Mouse (Mus musculus) CH12.LX (cell line): ENCODE measurements around the gene Prps1l3.

Source experiments
- CHD2 ChIP-seq: IDR thresholded peaks from 2 replicates; pipeline ENCODE4 v1.6.1; 2011; ENCODE audit warnings: low read length, improper control_type of control experiment
- CTCF ChIP-seq, 2 experiments: IDR thresholded peaks in 1 of 2; conservative IDR thresholded peaks in 1 of 2; 2 replicates each; pipeline ENCODE4 v1.5.1; 2011 to 2012; ENCODE audit warnings: low read depth in 2 of 2, low read length in 2 of 2, improper control_type of control experiment in 1 of 2, inconsistent platforms in 1 of 2, mild to moderate bottlenecking in 1 of 2, moderate library complexity in 1 of 2
- EP300 ChIP-seq: IDR thresholded peaks from 2 replicates; pipeline ENCODE4 v1.6.1; 2011; ENCODE audit warnings: low read length, improper control_type of control experiment
- JUN ChIP-seq: IDR thresholded peaks from 2 replicates; pipeline ENCODE4 v1.6.1; 2011; ENCODE audit warnings: low read depth, mild to moderate bottlenecking, low read length, improper control_type of control experiment, moderate library complexity; ENCODE audit not compliant: insufficient read depth
- MAX ChIP-seq: IDR thresholded peaks from 2 replicates; pipeline ENCODE4 v1.6.1; 2011; ENCODE audit warnings: low read length, improper control_type of control experiment
- SIN3A ChIP-seq: IDR thresholded peaks from 2 replicates; pipeline ENCODE4 v1.6.1; 2012; ENCODE audit warnings: low read length, improper control_type of control experiment, inconsistent platforms
- TBP ChIP-seq: conservative IDR thresholded peaks from 2 replicates; pipeline ENCODE4 v1.6.1; 2011; ENCODE audit warnings: low read depth, low read length, improper control_type of control experiment
- USF2 ChIP-seq: conservative IDR thresholded peaks from 2 replicates; pipeline ENCODE4 v1.6.1; 2011; ENCODE audit warnings: low read depth, low read length, improper control_type of control experiment
- ZKSCAN1 ChIP-seq: IDR thresholded peaks from 2 replicates; pipeline ENCODE4 v1.6.1; 2012; ENCODE audit warnings: low read depth, inconsistent platforms, low read length, improper control_type of control experiment, borderline replicate concordance

- TF ChIP-seq MAX: no peak
- TF ChIP-seq JUN: no peak
- no peak for TF ChIP-seq TBP
- no peak for TF ChIP-seq CTCF (conservative IDR thresholded peaks at IDR 0.05 in 1 of 2, IDR thresholded peaks at IDR 0.05 in 1 of 2; ENCODE audit: low read depth in 2 of 2, low read length in 2 of 2)
- no peak for TF ChIP-seq CHD2
- no peak for TF ChIP-seq SIN3A
- TF ChIP-seq USF2: no peak
- no peak for TF ChIP-seq ZKSCAN1
- TF ChIP-seq EP300: no peak
Observed at GRCm38 (mm10) chr12:57187032-57187431, 43.2 kb upstream of the Prps1l3 start.
